Mouse (Mus musculus) retina, embryonic 14.5 days (tissue): ENCODE results near the gene Adipoq.
"Not testable (repeated sequence)": the region's sequence is repeated elsewhere in the genome, so short reads cannot be mapped to it uniquely, and the experiment has no call there.

Source experiments
- DNase-seq: peaks from one replicate; pipeline ENCODE4 v3.0.0-alpha.2; 2015; ENCODE audit warnings: low spot score

The Adipoq gene

GRCm38 (mm10) chr16:23146280-23146679 lies at the start of gene Adipoq:
Adipoq (plus strand) TSS chr16:23146536.
- no peak for DNase-seq

- not testable (repeated sequence) for DNase-seq
Measured at GRCm38 (mm10) chr16:23096886-23097285, 49.5 kb upstream of the Adipoq start.

DNA sequence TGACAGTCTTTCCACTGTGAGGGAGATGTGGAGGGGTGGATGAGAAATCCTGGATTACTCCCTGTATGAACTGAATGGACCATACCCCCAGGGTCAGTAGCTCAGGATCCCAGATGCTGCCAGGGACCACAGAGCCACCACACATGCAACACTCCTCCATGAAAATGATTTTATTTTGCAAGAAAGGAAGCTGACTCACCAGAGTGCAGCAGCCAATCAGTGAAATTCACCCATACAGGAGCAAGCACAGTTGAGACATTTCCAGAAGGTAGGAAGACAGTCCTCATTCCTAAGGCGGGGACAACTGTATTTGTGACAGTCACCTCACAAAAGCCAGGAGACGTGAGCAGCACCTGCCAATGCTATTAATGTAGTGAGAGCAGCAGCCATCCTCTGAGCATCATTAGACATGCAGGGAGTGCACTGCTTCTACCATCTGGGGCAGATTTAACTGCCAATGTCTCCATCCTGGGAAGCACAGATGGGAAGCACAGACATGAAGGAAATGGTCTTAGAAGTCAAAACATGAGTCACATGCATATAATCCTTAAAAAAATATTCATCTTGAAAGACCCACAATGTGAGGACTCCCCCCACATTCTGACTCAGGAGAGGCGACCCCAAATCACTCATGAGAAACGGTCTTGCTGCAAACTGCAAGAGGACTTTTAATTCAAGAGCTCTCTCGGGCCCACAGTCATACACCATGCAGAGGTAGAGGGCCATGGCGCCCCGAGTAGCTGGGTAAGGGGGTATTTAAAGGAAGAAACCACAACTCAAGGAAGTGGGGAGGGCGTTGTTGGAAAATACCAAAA lies 48.8 kb upstream of the Adipoq start:
- DNase-seq, result not testable (repeated sequence)

- not testable (repeated sequence) for DNase-seq
Measured at GRCm38 (mm10) chr16:23098105-23098452, 48.3 kb upstream of the Adipoq start.

DNA sequence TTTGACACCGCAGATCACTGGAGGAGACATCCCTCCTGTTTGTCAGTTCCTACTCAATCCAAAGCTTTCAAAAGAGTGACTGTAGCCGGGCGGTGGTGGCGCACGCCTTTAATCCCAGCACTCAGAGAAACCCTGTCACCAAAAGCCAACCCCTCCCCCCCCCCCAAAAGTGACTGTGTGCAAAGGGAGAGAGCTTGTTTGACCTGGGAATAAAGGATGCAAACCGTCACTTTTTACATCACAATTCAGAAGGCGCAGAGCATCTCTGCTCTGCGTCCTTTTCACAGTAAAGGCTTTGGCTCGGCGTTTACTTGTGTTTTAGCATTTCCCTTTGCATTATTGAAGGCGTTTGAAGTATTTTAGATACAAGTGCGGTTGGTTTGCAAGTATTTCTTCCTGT lies 46.7 kb upstream of the Adipoq start:
- DNase-seq, result no peak

- peak; percentile 51 for DNase-seq
Measured at GRCm38 (mm10) chr16:23100099-23100575, 46.2 kb upstream of the Adipoq start.

DNA sequence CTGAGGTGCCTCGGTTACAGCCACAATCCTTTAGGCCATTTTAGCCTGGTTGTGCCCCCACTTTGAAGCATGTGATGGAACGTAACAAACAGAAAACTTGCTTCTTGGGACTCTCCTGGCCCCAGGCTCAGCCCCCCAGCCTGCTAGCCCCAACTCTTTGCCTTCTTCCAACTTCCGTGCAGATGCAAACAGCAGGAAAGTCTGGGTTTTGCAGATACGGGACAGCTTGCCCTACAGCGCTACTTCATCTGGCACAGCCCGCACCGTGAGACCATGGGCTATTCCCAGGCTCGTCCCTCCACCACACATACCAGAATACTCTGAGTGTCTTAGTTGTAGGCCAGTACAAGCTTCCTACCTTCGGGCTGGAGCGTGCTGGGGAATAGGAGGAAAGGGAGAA lies 45.7 kb upstream of the Adipoq start:
- DNase-seq, result no peak

DNA sequence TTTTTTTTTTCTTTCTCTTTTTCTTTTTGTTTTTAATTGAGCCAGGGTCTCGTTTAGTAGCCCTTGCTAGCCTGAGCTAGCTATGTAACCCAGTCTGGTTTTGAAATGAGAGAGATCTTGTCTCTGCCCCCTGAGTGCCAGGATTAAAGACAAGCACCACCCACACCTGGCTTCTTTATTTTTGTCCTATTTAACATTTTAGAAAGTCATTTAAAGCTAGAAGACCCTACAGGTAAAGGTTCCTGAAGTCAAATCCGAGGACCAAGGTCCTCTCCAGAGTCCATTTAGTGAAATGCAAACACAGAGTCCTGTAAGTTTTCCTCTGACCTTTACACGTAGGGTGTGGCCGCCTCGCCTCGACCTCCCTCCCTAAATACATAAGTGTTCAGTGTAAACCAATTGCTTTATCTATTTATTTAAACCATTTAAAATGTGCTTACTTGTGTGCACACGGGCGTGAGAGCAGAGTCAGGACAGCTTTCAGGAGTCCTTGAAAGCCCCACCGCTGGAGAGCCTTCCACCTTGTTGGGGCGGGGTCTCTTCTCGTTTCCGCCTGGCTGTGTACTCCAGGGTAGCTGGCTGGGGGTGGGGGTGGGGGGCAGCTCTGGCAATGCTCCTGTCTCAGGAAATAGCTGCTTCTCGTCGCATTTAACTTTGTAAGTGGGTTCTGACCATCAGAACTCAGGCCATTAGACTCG lies 43.8 kb upstream of the Adipoq start:
- no peak for DNase-seq

GRCm38 (mm10) chr16:23103038-23103745 lies 43.1 kb upstream of the Adipoq start:
- no peak for DNase-seq

DNA sequence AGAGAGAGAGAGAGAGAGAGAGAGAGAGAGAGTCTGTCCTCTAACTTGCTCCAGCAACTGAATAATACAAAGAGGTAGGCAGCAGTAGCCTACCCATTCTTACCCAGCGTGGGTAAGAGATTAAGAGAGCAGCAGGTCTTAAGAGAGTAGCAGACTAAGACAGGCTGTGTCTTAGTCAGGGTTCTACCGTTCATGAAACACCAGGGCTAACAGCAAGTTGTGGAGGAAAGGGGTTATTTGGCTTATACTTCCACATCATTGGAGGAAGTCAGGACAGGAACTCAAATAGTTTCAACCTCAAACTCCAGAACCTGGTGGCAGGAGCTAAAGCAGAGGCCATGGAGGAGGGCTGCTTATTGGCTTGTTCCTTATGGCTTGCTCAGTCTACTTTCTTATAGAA lies 42.5 kb upstream of the Adipoq start:
- no peak for DNase-seq

DNA sequence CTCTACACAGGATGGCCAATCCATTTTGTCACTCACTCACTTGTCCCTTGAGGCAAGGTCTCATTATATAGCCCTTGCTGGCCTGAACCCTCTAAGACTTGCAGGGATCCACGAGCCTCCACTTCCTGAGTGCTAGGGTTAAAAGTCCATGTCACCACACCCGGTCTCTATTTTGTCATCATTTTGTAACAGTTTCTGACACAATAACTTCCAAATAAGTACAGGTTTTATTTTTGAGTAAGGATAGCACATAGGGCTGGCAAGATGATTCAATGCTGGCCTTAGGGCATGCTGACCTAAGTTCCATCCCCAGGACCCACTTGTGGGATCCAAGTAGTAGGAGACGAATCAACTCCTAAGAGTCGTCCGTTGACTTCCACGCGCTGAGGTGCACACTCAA lies 40.2 kb upstream of the Adipoq start:
- DNase-seq, result no peak

DNA sequence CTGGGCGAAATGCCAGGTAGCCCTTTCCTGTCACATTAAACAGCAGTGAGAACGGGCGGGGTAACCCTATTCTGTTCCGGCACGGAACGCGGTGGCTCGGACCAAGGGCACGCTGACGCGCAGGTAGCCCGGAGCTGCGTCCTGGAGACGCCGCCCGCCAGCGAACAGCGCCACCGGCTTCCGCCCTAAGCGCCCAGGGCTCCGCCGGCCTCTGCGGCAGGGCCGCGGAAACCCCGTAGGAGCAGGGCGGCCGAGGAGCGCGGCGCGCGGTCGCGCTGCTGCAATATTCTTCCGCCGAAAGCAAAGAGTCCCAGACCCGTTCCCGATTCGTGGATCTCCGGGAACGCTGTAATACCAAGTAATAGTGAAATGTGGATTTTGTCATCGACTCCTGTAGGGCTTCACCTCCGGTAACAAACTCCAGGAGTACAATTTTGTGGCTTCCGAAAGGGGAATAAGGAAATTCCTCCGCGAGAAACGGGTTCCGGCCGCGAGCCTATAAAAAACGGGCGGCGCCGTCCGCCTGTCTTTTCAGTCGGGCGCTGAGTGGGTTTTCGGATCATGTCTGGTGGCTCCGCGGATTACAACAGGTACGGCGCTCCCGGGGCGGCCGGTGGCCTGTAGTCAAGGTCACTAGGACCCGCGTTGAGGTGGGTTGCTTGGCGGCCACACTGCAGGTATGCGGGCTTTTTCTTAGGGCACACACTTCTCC lies 38.9 kb upstream of the Adipoq start, which contains the start of gene Eif4a2:
Eif4a2 (plus strand) TSS at position 214 of the 712 bp plus-strand sequence.
- peak; percentile 95 for DNase-seq

DNA sequence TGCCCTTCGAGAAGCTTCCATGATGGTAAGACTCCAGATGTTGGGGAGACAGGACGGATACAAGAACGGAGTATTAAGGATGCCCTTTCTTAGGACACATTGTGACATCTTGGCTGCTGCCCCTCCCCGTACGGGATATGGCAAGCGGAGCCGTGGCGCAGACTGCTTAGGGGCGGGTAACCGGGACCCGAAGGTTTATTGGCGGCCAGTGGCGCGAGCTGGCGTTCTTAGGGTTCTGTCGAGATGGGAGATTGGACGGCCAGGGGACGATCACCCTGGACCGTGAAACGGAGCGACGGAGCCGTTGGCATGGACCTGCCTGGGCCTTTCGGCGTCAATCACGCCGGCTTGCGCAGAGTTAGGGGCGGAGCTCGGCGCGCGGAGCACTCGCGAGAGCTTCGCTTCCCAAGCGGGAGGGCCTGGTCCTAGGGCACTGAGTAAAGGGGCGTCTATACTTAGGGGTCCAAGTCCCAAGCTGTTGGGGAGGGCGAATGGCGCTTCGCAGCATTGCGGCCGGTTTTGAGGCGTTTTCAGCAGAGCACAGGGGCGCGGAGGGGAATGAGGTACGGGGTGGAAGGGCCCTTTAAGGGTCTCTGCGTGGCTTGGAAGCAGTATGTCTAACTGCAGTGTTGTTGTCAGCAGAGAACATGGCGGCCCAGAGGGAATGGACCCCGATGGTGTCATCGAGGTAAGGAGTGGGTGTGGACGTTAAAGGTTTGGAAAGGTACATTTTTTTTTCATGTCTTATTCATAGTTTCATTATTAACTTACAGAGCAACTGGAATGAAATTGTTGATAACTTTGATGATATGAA lies 38.2 kb upstream of the Adipoq start:
- peak; percentile 85 for DNase-seq

DNA sequence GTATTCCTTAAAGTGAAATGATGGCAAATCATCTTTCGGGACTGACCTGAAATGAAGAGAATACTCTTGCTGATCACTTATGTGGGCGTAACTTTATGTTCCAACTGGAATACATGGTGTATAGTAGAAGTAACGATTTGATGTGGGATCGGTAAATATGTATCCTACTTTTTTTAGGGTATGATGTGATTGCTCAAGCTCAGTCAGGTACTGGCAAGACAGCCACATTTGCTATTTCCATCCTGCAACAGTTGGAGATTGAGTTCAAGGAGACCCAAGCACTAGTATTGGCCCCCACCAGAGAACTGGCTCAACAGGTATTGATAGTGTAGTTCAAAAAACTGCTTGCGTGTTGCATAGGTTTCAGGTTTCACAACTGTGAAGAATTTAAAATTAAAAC lies 37.4 kb upstream of the Adipoq start:
- DNase-seq, result no peak

DNA sequence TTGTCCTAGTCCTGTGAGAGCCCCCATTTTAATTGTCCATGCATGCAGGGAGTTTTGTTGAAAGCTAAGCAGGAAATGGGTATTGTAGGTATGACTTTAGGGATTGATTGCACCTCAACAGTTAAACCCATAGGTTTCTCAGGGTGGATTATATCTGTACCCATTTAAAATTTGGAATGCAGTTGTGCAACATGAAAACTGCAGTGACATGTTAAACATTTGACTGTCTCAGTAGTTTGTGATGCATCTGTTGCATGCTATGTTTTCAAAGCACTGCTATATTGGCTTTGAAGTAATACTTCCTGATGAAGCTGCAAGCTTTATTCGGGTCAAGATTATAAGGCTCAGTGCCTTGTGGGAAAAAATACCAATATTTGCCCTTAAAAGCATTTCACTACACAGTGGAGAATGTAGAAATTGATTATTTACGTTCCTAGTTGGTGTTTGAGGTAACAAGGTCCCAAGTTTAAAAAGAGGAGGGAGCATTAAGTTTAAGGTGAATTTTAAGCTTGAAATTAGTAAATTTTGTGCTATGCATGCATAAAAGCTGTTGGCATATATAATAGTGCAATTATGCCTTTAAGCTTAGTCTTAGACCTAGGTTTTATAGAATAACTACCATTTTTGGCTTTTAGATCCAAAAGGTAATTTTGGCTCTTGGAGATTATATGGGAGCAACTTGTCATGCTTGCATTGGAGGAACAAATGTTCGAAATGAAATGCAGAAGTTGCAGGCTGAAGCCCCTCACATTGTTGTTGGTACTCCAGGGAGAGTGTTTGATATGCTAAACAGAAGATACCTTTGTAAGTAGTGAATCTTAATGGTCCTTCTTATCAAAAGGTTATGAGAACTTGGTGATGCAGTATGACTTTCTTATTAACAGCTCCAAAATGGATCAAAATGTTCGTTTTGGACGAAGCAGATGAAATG lies 36.7 kb upstream of the Adipoq start:
- DNase-seq, result no peak

- no peak for DNase-seq
Measured at GRCm38 (mm10) chr16:23112348-23112747, 34.0 kb upstream of the Adipoq start.

DNA sequence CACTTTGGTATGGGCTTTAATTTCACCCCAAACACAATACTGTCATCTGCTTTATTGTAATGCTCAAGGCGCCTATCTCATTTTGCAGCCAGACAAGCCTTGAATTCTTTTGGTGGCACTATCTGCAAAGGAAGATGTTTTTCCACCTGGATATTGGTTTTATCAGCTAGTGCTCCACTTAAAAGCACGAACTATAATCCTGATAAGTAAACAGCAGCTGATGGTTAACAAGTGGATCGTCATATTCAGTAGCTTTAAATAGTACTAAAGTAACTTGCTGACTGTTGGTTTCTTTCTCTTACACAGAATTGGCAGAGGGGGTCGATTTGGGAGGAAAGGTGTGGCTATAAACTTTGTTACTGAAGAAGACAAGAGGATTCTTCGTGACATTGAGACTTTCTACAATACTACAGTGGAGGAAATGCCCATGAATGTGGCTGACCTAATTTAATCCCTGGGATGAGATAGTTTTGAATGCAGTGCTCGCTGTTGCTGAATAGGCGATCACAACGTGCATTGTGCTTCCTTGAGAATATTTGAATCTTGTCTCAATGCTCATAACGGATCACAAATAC lies 33.4 kb upstream of the Adipoq start:
- DNase-seq, result no peak

DNA sequence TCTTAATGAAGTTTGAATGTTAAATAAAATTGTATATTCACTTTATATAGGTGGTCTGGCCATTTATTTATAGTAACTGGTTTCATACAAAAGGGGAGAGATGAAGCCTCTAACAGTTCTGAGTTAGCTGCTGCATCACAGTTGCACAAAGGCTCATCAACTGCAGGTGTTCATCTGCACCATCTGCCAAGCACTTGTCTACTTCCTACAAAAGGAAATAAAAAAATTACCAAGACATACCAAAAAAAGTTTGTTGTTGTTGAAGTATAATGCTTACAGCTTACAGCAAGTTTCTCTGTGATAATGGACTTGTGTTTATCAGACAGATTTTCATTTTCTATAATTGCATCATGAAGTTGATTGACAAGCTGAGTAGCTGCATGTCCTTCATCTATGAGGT lies 32.4 kb upstream of the Adipoq start:
- no peak for DNase-seq

DNA sequence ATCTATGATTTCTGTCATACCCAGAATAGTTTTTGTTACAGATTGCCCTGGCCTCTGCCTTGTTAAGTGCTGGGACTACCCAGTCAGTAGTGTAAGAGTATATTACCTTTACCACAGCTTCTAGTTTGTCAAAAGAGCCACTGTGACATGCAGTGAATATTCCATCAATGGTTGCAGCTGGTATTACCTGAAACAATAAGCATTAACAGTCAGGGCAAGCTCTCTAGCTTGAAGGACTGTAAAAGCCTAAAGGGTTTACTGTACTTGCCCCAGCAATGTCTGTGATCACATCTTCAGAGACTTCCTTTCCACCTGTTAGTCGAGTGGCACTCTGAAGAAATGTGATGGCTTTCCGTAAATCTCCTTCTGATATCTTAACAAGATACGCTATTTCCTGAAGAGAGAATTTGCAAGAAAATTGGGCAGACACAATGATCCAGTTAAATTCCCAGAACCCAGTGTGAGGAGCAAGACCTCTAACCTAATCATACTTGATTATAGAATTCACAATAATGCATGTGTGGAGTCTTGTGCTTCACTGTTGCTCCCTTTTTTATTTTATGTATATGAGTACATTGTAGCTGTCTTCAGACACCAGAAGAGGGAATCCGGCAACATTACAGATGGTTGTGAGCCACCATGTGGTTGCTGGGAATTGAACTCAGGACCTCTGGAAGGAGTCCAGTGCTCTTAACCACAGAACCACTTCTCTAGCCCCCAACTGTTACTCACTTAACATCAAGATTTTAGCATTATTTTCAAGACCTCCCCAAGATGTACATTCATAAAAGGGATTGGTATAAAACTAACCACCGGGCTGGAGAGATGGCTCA lies 31.8 kb upstream of the Adipoq start:
- DNase-seq, result no peak
